Mouse (Mus musculus): ENCODE results near the gene Gm428.
"Not testable (repeated sequence)": the region's sequence is repeated elsewhere in the genome, so short reads cannot be mapped to it uniquely, and the experiment has no call there.

Gm428 gene

GRCm38 (mm10) chr4:73683216-73683615 is at the start of gene Gm428:
TSS of gene Gm428 (plus strand) at chr4:73683516.
- DNase-seq, result not testable (repeated sequence)

GRCm38 (mm10) chr4:73637821-73638220 is 45.5 kb upstream of the Gm428 start, which contains the start of gene Gm11236:
TSS of gene Gm11236 (plus strand) at chr4:73638121.
- DNase-seq, result not testable (repeated sequence)

GRCm38 (mm10) chr4:73661864-73662263 is 21.5 kb upstream of the Gm428 start:
- DNase-seq, result not testable (repeated sequence)

- not testable (repeated sequence) for DNase-seq
Observed at GRCm38 (mm10) chr4:73668054-73668453, 15.3 kb upstream of the Gm428 start, which contains the start of gene Gm11239. TSS of gene Gm11239 (plus strand) at chr4:73668354.

GRCm38 (mm10) chr4:73718761-73719160 is 35.4 kb downstream of the Gm428 start:
- DNase-seq, result no peak

GRCm38 (mm10) chr4:73719819-73720218 is 36.5 kb downstream of the Gm428 start:
- DNase-seq, result no peak

All from right cerebral cortex, postnatal 14 days (tissue).